In the genomic region with DNA sequence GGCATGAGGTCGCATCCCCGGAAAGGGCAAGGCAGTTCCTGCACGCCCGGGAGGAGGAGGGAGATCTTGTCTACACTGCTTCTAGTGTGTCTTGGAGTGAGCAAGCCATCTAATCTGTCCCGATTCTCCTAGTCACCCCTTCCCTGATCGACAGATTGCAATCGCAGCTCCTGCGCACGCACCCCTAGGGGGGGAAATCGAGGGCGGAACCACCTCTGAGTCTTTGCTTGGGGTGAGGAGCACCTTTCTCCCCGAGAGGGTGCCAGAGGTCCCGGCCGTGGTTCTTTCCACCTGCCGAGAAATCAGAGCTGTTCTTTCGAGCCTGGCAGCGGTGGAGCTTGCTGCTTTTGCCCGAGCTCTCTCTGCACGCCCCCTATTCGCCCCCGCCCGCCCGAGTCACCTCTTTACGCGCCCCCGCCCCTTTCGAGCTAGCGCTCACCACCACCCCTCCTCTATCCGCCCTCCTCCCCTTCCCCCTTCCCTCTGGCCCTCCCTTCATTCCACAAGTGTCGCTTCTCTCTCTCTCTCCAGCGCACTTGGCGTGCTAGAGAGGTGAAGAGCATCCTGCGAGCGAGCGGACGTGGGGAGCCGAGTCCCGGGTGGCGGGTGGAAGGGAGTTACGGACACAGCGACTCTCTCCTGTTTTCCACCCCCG, we compare ENCODE assay signal across 8 mouse cellular contexts. TPM values are rescaled to one million over a fixed set of nuclear protein-coding genes. Genes with fewer than 3 reads are reported as not detected.
A peak's percentile ranks its signal among the peaks of the same experiment; 100 is the strongest.
DNase-seq lines count a peak whose midpoint lies in the region; ATAC-seq and TF ChIP-seq lines count a peak whose summit lies in the region.

A gene (plus strand): TSS at position 498 of the 655 bp plus-strand sequence.

- 0 out of 2 replicates have a peak within 1 kb of the TSS, but pooled peaks have one; percentile 3 for H3K27ac ChIP-seq in forebrain, embryonic 14.5 days (ENCODE audit: low read depth, low read length)
- H3K27ac ChIP-seq in intestine, embryonic 15.5 days = no peak within 1 kb of the TSS
- no peak within 1 kb of the TSS for H3K27ac ChIP-seq in liver, embryonic 11.5 days (ENCODE audit: low read depth, low read length)
- H3K27ac ChIP-seq in olfactory bulb, adult 2 months (ENCODE audit: insufficient read depth, low read depth, low read length) = peak within 1 kb of the TSS; percentile 48

- TF ChIP-seq POLR2A in olfactory bulb, adult 2 months (IDR thresholded peaks at IDR 0.05; ENCODE audit: insufficient read depth, low read depth, low read length) = no peak

- H3K27me3 ChIP-seq in forebrain, embryonic 14.5 days (replicated peaks; ENCODE audit: control insufficient read depth, insufficient read depth, low read length) = peaks cover 34% of the 10 kb centered on the region
- peaks cover 71% of the 10 kb centered on the region for H3K27me3 ChIP-seq in intestine, embryonic 15.5 days (replicated peaks)
- H3K27me3 ChIP-seq in liver, embryonic 11.5 days (replicated peaks; ENCODE audit: control insufficient read depth, insufficient read depth, low read length) = peaks cover 72% of the 10 kb centered on the region

- no peak for TF ChIP-seq CTCF in olfactory bulb, adult 2 months (IDR thresholded peaks at IDR 0.05; ENCODE audit: insufficient read depth, low read depth, low read length)

- under 1% methylated on average over 29 of the region's 42 CpGs for WGBS in forebrain, embryonic 14.5 days
- under 1% methylated on average over 40 of the region's 42 CpGs for WGBS in intestine, embryonic 15.5 days
- under 1% methylated on average over 40 of the region's 42 CpGs for WGBS in liver, embryonic 11.5 days
- under 1% methylated on average over 40 of the region's 42 CpGs for WGBS in olfactory bulb, adult 2 months

- H3K4me3 ChIP-seq in forebrain, embryonic 14.5 days (ENCODE audit: low read depth, low read length) = peak within 1 kb of the TSS; percentile 59
- H3K4me3 ChIP-seq in intestine, embryonic 15.5 days (replicated peaks) = peak within 1 kb of the TSS; percentile 47
- peak within 1 kb of the TSS; percentile 47 for H3K4me3 ChIP-seq in liver, embryonic 11.5 days (ENCODE audit: low read depth, low read length)
- H3K4me3 ChIP-seq in olfactory bulb, adult 2 months (ENCODE audit: insufficient read depth, low read depth, low read length) = peak within 1 kb of the TSS; percentile 74

- peak within 1 kb of the TSS; percentile 65 for H3K9ac ChIP-seq in forebrain, embryonic 14.5 days (ENCODE audit: low read length)
- peak within 1 kb of the TSS; percentile 37; the same call in 1 of the 2 replicates for H3K9ac ChIP-seq in intestine, embryonic 15.5 days
- no peak within 1 kb of the TSS for H3K9ac ChIP-seq in liver, embryonic 11.5 days (ENCODE audit: low read depth, low read length)

- H3K9me3 ChIP-seq in forebrain, embryonic 14.5 days (replicated peaks; ENCODE audit: control insufficient read depth, low read length) = no peaks in the 10 kb centered on the region
- no peaks in the 10 kb centered on the region for H3K9me3 ChIP-seq in intestine, embryonic 15.5 days
- no peaks in the 10 kb centered on the region for H3K9me3 ChIP-seq in liver, embryonic 11.5 days (ENCODE audit: control insufficient read depth, low read length)

- peak within 1 kb of the TSS; percentile 95 for H3K4me2 ChIP-seq in forebrain, embryonic 14.5 days (ENCODE audit: low read length)
- peak within 1 kb of the TSS; percentile 96 for H3K4me2 ChIP-seq in intestine, embryonic 15.5 days (replicated peaks)
- H3K4me2 ChIP-seq in liver, embryonic 11.5 days = peak within 1 kb of the TSS; percentile 87

- DNase-seq in heart, adult 11 months = peak; percentile 84
- no peak for DNase-seq in heart, adult 8-10 months (ENCODE audit: low spot score)
- peak; percentile 7 for DNase-seq in adrenal gland, adult 8-10 months
- peak; percentile 71 for DNase-seq in forebrain, embryonic 14.5 days (ENCODE audit: low spot score)
- peak; percentile 41 for DNase-seq in liver, embryonic 11.5 days (ENCODE audit: low spot score)

- no peaks in the 10 kb centered on the region for H3K36me3 ChIP-seq in forebrain, embryonic 14.5 days (ENCODE audit: control insufficient read depth, insufficient read depth, low read length)
- no peaks in the 10 kb centered on the region for H3K36me3 ChIP-seq in intestine, embryonic 15.5 days
- no peaks in the 10 kb centered on the region for H3K36me3 ChIP-seq in liver, embryonic 11.5 days (ENCODE audit: control insufficient read depth, insufficient read depth, low read length)

- peak; percentile 63 for ATAC-seq in forebrain, embryonic 14.5 days
- ATAC-seq in intestine, embryonic 15.5 days = peak; percentile 67; the same call in 1 of the 2 replicates
- ATAC-seq in liver, embryonic 11.5 days (replicated peaks; ENCODE audit: low FRiP score) = no peak
- no peak for ATAC-seq in inflammation-experienced regulatory T-cells, adult 6 months

- peaks cover 4% of the 10 kb centered on the region; the same call in 1 of the 2 replicates for H3K4me1 ChIP-seq in forebrain, embryonic 14.5 days (ENCODE audit: control insufficient read depth, insufficient read depth, low read length)
- H3K4me1 ChIP-seq in intestine, embryonic 15.5 days (replicated peaks) = peaks cover 17% of the 10 kb centered on the region; the same call in 1 of the 2 replicates
- no peaks in the 10 kb centered on the region; the same call in 1 of the 2 replicates for H3K4me1 ChIP-seq in liver, embryonic 11.5 days (replicated peaks; ENCODE audit: control insufficient read depth, insufficient read depth, low read length)
- H3K4me1 ChIP-seq in olfactory bulb, adult 2 months (ENCODE audit: control insufficient read depth, insufficient read depth, low read length) = peaks cover 19% of the 10 kb centered on the region

RNA-seq across cellular contexts. Expression of the gene that starts here (rescaled TPM):
- under 1 TPM in 3 of 4 experiments, not detected in 1; 0.14 to 0.37 (median 0.19) TPM for total RNA-seq in heart, adult 8-10 months (2022)
- total RNA-seq in adrenal gland, adult 8-10 months (2022) = 1 to 10 TPM; 4.5 to 8.7 (median 7.2) TPM
- polyA plus RNA-seq in forebrain, embryonic 14.5 days (2014; fragmentation: Nextera tagmentation; extraction: Ambion mirVana) = 6.0 and 7.6 TPM in 2 replicates
- polyA plus RNA-seq in intestine, embryonic 15.5 days (2015; fragmentation: Nextera tagmentation; extraction: Ambion mirVana) = 1.0 and 1.2 TPM in 2 replicates
- polyA plus RNA-seq in liver, embryonic 11.5 days (2014; fragmentation: Nextera tagmentation; extraction: Ambion mirVana) = 0.99 and 1.6 TPM in 2 replicates
- 125 and 254 TPM in 2 replicates for polyA plus RNA-seq in olfactory bulb, adult 2 months (2012; ENCODE audit: insufficient read depth, insufficient read length, low replicate concordance, missing spikeins)
- under 1 TPM in 1 of 3 experiments, not detected in 2; 0.19 TPM for polyA plus RNA-seq in inflammation-experienced regulatory T-cells, adult 6 months (2017; shearing (Covaris generic))

Comparison
In these comparisons a context has a peak if more than half of its experiments do, and no peak if none do; other contexts are left out.
1. RNA of the gene that starts here (polyA plus RNA-seq): 125 to 254 TPM in olfactory bulb, adult 2 months; 6.0 to 7.6 TPM in forebrain, embryonic 14.5 days, 1.0 to 1.2 TPM in intestine, embryonic 15.5 days, 0.99 to 1.6 TPM in liver, embryonic 11.5 days and 0.19 TPM in inflammation-experienced regulatory T-cells, adult 6 months; every median in the first group is over 10 times any median in the second.
2. ATAC-seq: peak in forebrain, embryonic 14.5 days (single experiment) and intestine, embryonic 15.5 days (single experiment); none in liver, embryonic 11.5 days (single experiment) and inflammation-experienced regulatory T-cells, adult 6 months (single experiment).
3. H3K27ac ChIP-seq: peak in forebrain, embryonic 14.5 days (single experiment) and olfactory bulb, adult 2 months (single experiment); none in intestine, embryonic 15.5 days (single experiment) and liver, embryonic 11.5 days (single experiment).
4. Peak in every context shown above with its lines, with median percentiles within 50 percentile points of each other: H3K4me2 ChIP-seq and H3K4me3 ChIP-seq.